Mouse (Mus musculus): ENCODE results near the gene Phlpp1.
"Not testable (repeated sequence)": the region's sequence is repeated elsewhere in the genome, so short reads cannot be mapped to it uniquely, and the experiment has no call there.

Phlpp1 gene

GRCm38 (mm10) chr1:106257176-106257575 is 85.6 kb downstream of the Phlpp1 start:
- no peak for DNase-seq

GRCm38 (mm10) chr1:106268028-106268799 is 96.7 kb downstream of the Phlpp1 start:
- no peak for DNase-seq

GRCm38 (mm10) chr1:106269337-106269736 is 97.8 kb downstream of the Phlpp1 start:
- DNase-seq, result no peak

- no peak for DNase-seq
These were observed 101.4 kb downstream of the Phlpp1 start for GRCm38 (mm10) chr1:106272916-106273315.

GRCm38 (mm10) chr1:106273801-106274200 is 102.2 kb downstream of the Phlpp1 start:
- DNase-seq, result no peak

- DNase-seq, result no peak
These were observed 103.0 kb downstream of the Phlpp1 start for GRCm38 (mm10) chr1:106274561-106275001.

- DNase-seq, result no peak
These were observed 103.6 kb downstream of the Phlpp1 start for GRCm38 (mm10) chr1:106275142-106275541.

GRCm38 (mm10) chr1:106275731-106276130 is 104.2 kb downstream of the Phlpp1 start:
- DNase-seq, result no peak

GRCm38 (mm10) chr1:106276824-106277223 is 105.3 kb downstream of the Phlpp1 start:
- DNase-seq, result no peak

GRCm38 (mm10) chr1:106277286-106277685 is 105.7 kb downstream of the Phlpp1 start:
- no peak for DNase-seq

- DNase-seq, result no peak
These were observed 107.1 kb downstream of the Phlpp1 start for GRCm38 (mm10) chr1:106278552-106279060.

- no peak for DNase-seq
These were observed 108.0 kb downstream of the Phlpp1 start for GRCm38 (mm10) chr1:106279404-106280123.

- no peak for DNase-seq
These were observed 108.8 kb downstream of the Phlpp1 start for GRCm38 (mm10) chr1:106280171-106280913.

- DNase-seq, result no peak
These were observed 115.3 kb downstream of the Phlpp1 start for GRCm38 (mm10) chr1:106286815-106287214.

- no peak for DNase-seq
These were observed 117.5 kb downstream of the Phlpp1 start for GRCm38 (mm10) chr1:106289065-106289464.

GRCm38 (mm10) chr1:106289580-106289979 is 118.0 kb downstream of the Phlpp1 start:
- no peak for DNase-seq

GRCm38 (mm10) chr1:106309394-106310039 is 138.0 kb downstream of the Phlpp1 start:
- no peak for DNase-seq

- DNase-seq, result no peak
These were observed 138.7 kb downstream of the Phlpp1 start for GRCm38 (mm10) chr1:106310285-106310684.

- DNase-seq, result not testable (repeated sequence)
These were observed 140.3 kb downstream of the Phlpp1 start for GRCm38 (mm10) chr1:106311830-106312229.

- DNase-seq, result no peak
These were observed 142.9 kb downstream of the Phlpp1 start for GRCm38 (mm10) chr1:106314476-106314875.

GRCm38 (mm10) chr1:106316641-106317304 is 145.2 kb downstream of the Phlpp1 start:
- no peak for DNase-seq

GRCm38 (mm10) chr1:106318341-106318740 is 146.8 kb downstream of the Phlpp1 start:
- DNase-seq, result no peak
